Mouse (Mus musculus): Measurements from ENCODE around the gene Nedd9. TPM values are rescaled to one million over a fixed set of nuclear protein-coding genes. Genes with fewer than 3 reads are reported as not detected.

Gene Nedd9
- total RNA-seq (2014; rRNA removed; ENCODE audit: low replicate concordance) = 28.2 and 42.6 TPM in 2 replicates
- polyA plus RNA-seq (2015; fragmentation: Nextera tagmentation; extraction: Ambion mirVana) = 9.0 and 10.1 TPM in 2 replicates

DNA sequence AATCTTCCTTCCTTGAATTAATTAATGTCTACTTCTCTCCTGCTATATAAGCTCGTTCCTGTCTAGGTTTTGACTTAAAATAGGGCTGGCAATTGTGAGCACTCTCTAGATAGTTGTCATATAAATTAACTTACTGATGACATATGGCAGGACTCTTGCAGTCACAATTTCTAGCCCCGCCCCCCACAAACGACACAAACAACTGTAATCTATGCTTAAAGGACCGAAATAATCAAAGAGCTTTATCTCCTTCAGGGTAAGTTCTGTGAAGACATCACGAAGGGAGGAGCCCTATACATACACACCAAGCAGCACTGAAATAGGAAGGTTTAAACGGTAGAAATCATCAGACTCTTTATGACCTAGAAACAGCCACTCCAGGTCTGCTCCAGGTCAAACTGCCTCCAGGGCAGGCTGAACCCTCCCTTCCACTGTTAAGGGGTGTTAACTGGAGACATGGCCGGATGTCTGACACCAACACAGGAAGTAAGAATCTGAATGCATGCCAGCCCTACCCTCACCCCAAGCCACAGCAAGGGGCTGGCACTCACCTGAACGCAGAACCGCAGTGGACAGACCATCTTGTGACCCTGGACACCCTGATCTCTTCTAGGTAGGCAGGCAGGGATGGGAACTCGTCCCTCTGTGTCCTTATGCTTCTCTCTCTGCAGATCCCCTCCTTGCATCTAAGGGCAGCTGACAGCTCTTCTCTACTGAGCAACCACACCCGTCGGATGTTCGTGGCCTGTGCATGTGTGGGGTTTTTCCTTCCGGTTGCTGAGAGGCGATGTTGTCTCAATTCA, at the start of gene Nedd9:
TSS of gene Nedd9 (minus strand) at position 757 of the 803 bp plus-strand sequence.
- no peaks in the 10 kb centered on the region for H3K9me3 ChIP-seq (replicated peaks; ENCODE audit: control insufficient read depth, low read length)
- H3K36me3 ChIP-seq (replicated peaks; ENCODE audit: control insufficient read depth, insufficient read depth, low read length) = no peaks in the 10 kb centered on the region
- no peak within 1 kb of the TSS for H3K9ac ChIP-seq (replicated peaks; ENCODE audit: low read depth, low read length)
- H3K27me3 ChIP-seq (ENCODE audit: control insufficient read depth, insufficient read depth, low read length) = no peaks in the 10 kb centered on the region
- peak within 1 kb of the TSS; percentile 41 for H3K4me2 ChIP-seq (ENCODE audit: low read depth, low read length)
- DNase-seq (ENCODE audit: low spot score) (peak; percentile 24), ATAC-seq (ENCODE audit: insufficient read depth, low read depth) (peak; percentile 58)
- TF ChIP-seq CTCF (IDR thresholded peaks at IDR 0.05; ENCODE audit: low read depth) = no peak
- TF ChIP-seq EP300 (IDR thresholded peaks at IDR 0.05; ENCODE audit: low read depth) = no peak
- H3K4me1 ChIP-seq (ENCODE audit: control insufficient read depth, insufficient read depth) = no peaks in the 10 kb centered on the region
- peak within 1 kb of the TSS; percentile 84 for H3K27ac ChIP-seq (ENCODE audit: low read depth)
- WGBS = 50% methylated on average over 15 of the region's 15 CpGs
- peak within 1 kb of the TSS; percentile 21 for H3K4me3 ChIP-seq (ENCODE audit: low read depth, low read length)

DNA sequence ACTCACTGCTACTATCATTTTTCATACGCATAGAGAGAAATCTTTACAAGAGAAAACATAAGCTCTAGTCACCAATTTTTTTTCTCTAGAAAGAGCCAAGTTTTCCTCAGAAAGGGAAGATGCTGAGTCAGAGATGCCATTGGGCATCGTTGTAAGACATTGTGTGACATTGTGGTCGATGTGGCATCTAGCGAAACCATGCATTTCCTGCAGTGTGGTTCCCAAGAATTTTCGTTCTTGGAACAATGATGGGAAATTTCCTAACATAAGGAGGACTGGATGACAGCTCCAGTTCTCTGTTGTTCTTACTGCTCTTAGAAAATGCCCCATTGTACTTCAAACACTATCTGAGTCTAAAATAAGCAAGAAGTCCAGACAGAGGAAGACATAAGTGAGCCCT, 45.5 kb upstream of the Nedd9 start:
- no peak for ATAC-seq (ENCODE audit: insufficient read depth, low read depth)
- Histone ChIP-seq H3K9ac (replicated peaks; ENCODE audit: low read depth, low read length) (no peak overlapping the region), H3K4me2 (ENCODE audit: low read depth, low read length) (no peak overlapping the region), H3K4me1 (ENCODE audit: control insufficient read depth, insufficient read depth) (no peaks in the 10 kb centered on the region), H3K27me3 (ENCODE audit: control insufficient read depth, insufficient read depth, low read length) (no peaks in the 10 kb centered on the region), H3K4me3 (ENCODE audit: low read depth, low read length) (no peak overlapping the region), H3K9me3 (replicated peaks; ENCODE audit: control insufficient read depth, low read length) (no peaks in the 10 kb centered on the region), H3K36me3 (replicated peaks; ENCODE audit: control insufficient read depth, insufficient read depth, low read length) (no peaks in the 10 kb centered on the region), H3K27ac (ENCODE audit: low read depth) (no peak overlapping the region)
- TF ChIP-seq EP300 (IDR thresholded peaks at IDR 0.05; ENCODE audit: low read depth) (no peak), CTCF (IDR thresholded peaks at IDR 0.05; ENCODE audit: low read depth) (no peak)
- DNase-seq (ENCODE audit: low spot score) = no peak
- 52% methylated on average over 5 of the region's 5 CpGs for WGBS

GRCm38 (mm10) chr13:41530326-41530725, 43.2 kb upstream of the Nedd9 start:
- ATAC-seq (ENCODE audit: insufficient read depth, low read depth) (no peak), DNase-seq (ENCODE audit: low spot score) (no peak)
- no peak overlapping the region for H3K4me2 ChIP-seq (ENCODE audit: low read depth, low read length)
- no peaks in the 10 kb centered on the region for H3K9me3 ChIP-seq (replicated peaks; ENCODE audit: control insufficient read depth, low read length)
- no peak overlapping the region for H3K4me3 ChIP-seq (ENCODE audit: low read depth, low read length)
- no peak overlapping the region for H3K27ac ChIP-seq (ENCODE audit: low read depth)
- TF ChIP-seq EP300 (IDR thresholded peaks at IDR 0.05; ENCODE audit: low read depth) = no peak
- TF ChIP-seq CTCF (IDR thresholded peaks at IDR 0.05; ENCODE audit: low read depth) = no peak
- no peaks in the 10 kb centered on the region for H3K4me1 ChIP-seq (ENCODE audit: control insufficient read depth, insufficient read depth)
- H3K27me3 ChIP-seq (ENCODE audit: control insufficient read depth, insufficient read depth, low read length) = no peaks in the 10 kb centered on the region
- H3K9ac ChIP-seq (replicated peaks; ENCODE audit: low read depth, low read length) = no peak overlapping the region
- H3K36me3 ChIP-seq (replicated peaks; ENCODE audit: control insufficient read depth, insufficient read depth, low read length) = no peaks in the 10 kb centered on the region

- Histone ChIP-seq H3K27me3 (ENCODE audit: control insufficient read depth, insufficient read depth, low read length) (no peaks in the 10 kb centered on the region), H3K9ac (replicated peaks; ENCODE audit: low read depth, low read length) (no peak overlapping the region), H3K27ac (ENCODE audit: low read depth) (no peak overlapping the region), H3K4me3 (ENCODE audit: low read depth, low read length) (no peak overlapping the region), H3K9me3 (replicated peaks; ENCODE audit: control insufficient read depth, low read length) (no peaks in the 10 kb centered on the region), H3K4me1 (ENCODE audit: control insufficient read depth, insufficient read depth) (peaks cover 3% of the 10 kb centered on the region; the same call in 1 of the 2 replicates), H3K4me2 (ENCODE audit: low read depth, low read length) (no peak overlapping the region), H3K36me3 (replicated peaks; ENCODE audit: control insufficient read depth, insufficient read depth, low read length) (no peaks in the 10 kb centered on the region)
- WGBS = 96% methylated on average over 11 of the region's 11 CpGs
- no peak for ATAC-seq (ENCODE audit: insufficient read depth, low read depth)
- TF ChIP-seq CTCF (IDR thresholded peaks at IDR 0.05; ENCODE audit: low read depth) = no peak
- no peak for TF ChIP-seq EP300 (IDR thresholded peaks at IDR 0.05; ENCODE audit: low read depth)
- DNase-seq (ENCODE audit: low spot score) = no peak
Measured at GRCm38 (mm10) chr13:41524208-41524607, 37.0 kb upstream of the Nedd9 start.

DNA sequence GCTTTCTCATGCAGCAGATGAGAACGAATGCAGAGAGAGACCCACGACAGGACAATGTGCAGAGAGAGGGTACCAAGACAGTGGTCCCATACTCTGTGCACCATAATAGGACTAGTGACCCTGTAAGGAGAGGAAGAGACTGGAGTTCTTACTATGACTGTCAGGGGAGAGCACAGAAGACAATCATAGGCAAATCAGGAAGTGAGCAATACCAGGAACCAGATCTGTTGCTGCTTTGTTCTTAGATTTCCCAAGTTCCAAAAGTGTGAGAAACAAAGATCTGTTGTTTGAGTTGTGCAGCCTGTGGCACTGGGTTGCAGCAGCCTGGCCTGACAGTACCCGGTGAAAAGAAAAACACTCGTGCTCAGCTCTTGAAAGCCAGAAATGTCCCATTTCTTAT, 34.1 kb upstream of the Nedd9 start:
- Histone ChIP-seq H3K27ac (ENCODE audit: low read depth) (no peak overlapping the region), H3K9me3 (replicated peaks; ENCODE audit: control insufficient read depth, low read length) (no peaks in the 10 kb centered on the region), H3K4me2 (ENCODE audit: low read depth, low read length) (no peak overlapping the region), H3K9ac (replicated peaks; ENCODE audit: low read depth, low read length) (no peak overlapping the region), H3K4me1 (ENCODE audit: control insufficient read depth, insufficient read depth) (peaks cover 5% of the 10 kb centered on the region; the same call in 1 of the 2 replicates), H3K27me3 (ENCODE audit: control insufficient read depth, insufficient read depth, low read length) (no peaks in the 10 kb centered on the region), H3K4me3 (ENCODE audit: low read depth, low read length) (no peak overlapping the region), H3K36me3 (replicated peaks; ENCODE audit: control insufficient read depth, insufficient read depth, low read length) (no peaks in the 10 kb centered on the region)
- no peak for TF ChIP-seq CTCF (IDR thresholded peaks at IDR 0.05; ENCODE audit: low read depth)
- TF ChIP-seq EP300 (IDR thresholded peaks at IDR 0.05; ENCODE audit: low read depth) = no peak
- WGBS = 73% methylated on average over 4 of the region's 4 CpGs
- no peak for ATAC-seq (ENCODE audit: insufficient read depth, low read depth)
- no peak for DNase-seq (ENCODE audit: low spot score)

Measured in heart, postnatal 0 days (tissue).